Mouse (Mus musculus) heart, adult 18-20 months (tissue): Measurements from ENCODE around the gene Tmem235. TPM values are rescaled to one million over a fixed set of nuclear protein-coding genes. Genes with fewer than 3 reads are reported as not detected.

Source experiments
- DNase-seq, 2 experiments: peaks; one replicate each; pipeline ENCODE4 v3.0.0; 2021 to 2022; ENCODE audit warnings: mixed read lengths in 1 of 2
- total RNA-seq, 2 experiments: library from RNA; stranded (reverse); gene quantifications; 2 replicates each; pipeline ENCODE4 v1.2.3; 2021

Gene Tmem235
- total RNA-seq, 2 experiments from 2014 or later: not detected

DNA sequence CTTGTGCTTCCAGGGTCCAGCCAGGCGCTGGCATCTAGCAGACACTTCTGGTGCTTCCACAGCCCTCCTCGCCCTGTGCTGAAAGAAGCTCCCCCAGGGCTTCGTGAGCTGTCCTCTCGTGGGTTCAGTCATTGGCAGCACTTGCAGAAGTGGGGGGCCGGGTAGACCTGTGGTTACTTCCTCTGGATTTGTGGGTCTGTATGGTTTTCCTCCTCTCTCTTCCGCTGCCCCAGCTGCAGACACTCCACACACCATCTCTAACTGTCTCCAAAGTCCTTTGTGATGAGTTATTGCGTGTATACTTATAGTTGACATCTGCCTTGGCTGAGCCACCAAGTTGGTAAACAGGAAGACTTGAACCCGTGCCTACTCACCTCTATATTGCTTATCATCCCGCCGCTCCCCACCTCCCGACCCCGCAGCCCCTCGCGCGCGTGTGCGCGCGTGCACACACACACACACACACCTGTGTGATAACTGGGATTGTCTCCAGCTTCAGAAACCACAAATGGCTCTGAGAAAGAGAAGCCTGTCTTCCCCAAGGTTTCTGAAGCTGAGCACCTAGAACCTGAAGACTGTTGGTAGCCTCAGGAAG, 31.1 kb downstream of the Tmem235 start:
- DNase-seq: no peak

DNA sequence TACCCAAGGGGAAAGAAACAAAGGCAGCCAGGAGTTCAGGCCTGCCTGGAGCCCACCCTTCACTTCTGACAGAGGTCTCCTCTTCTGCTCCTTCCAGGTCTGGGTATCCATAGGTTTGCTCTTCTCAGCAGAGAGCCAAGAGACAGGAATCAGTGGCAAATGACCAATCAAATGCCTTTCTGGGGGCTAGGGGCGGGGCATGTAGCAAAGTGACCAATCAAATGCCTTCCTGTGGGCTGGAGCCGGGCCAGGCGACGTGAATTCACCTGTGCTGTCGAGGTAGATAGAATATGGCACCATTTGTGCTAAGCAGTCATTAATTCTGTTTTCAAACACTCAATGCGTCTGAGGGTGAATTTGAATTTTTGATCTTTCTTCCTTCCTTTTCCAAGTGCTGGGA, 31.6 kb downstream of the Tmem235 start:
- DNase-seq: no peak

- no peak for DNase-seq
Measured at GRCm38 (mm10) chr11:117894676-117895075, 34.1 kb downstream of the Tmem235 start.

- no peak for DNase-seq
Measured at GRCm38 (mm10) chr11:117896533-117896932, 36.0 kb downstream of the Tmem235 start.

GRCm38 (mm10) chr11:117902282-117902681, 41.7 kb downstream of the Tmem235 start:
- no peak for DNase-seq

DNA sequence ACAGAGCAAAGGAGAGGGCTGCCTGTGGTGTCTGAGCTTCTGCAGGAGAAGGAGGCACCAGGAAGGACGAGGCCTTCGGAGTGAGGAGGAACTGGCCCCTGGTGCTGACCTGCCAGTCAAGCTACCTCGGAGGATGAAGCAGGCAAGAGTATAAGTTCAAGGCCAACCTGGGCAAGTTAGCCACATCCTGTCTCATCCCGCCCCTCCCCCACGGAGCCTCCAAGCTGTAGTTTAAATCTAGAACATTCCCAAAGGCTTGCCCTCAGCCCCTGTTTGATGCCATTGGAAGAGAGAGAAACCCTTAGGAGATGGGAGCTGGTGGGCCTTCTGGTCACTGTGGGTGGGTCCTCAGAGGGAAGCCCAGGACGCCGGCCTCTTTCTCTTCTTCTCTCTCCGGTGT, 43.9 kb downstream of the Tmem235 start:
- no peak for DNase-seq

DNA sequence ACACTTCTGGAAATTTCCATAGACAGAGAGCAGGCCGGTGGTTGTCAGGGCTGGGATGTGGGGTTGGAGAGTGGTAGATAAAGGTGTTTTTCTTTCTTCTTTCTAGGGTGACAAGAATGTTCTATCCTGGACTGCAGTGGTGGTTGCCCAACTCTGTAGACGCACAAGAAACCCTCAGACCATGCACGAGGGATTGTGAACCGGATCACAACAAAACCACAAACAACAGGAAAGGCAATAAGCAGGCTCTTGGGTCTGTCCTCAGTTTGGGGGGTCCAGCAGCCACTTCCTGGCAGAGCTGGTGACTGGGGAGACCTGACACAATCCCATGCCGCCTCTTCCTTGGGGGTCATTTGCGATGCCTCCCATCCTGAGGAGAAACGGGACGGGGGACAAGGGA, 48.8 kb downstream of the Tmem235 start:
- no peak for DNase-seq

GRCm38 (mm10) chr11:117912684-117913352, 52.3 kb downstream of the Tmem235 start:
- peak; percentile 86 to 89 for DNase-seq

- no peak for DNase-seq
Measured at GRCm38 (mm10) chr11:117914531-117914930, 54.0 kb downstream of the Tmem235 start.

Other genes with a start within 250 kb of the Tmem235 start
- gene Tnrc6c, start 206.5 kb upstream of the Tmem235 start, total RNA-seq: 10 to 100 TPM; 28.1 to 32.0 TPM
- gene Tmc8, start 78.7 kb upstream of the Tmem235 start, total RNA-seq: 1 to 10 TPM; 4.6 to 5.6 TPM
- gene Tmc6, start 78.6 kb upstream of the Tmem235 start, total RNA-seq: 10 to 100 TPM; 11.6 to 16.4 TPM
- gene 6030468B19Rik, start 63.1 kb upstream of the Tmem235 start, total RNA-seq: not detected
- 1 to 10 TPM in 1 of 2 experiments, under 1 TPM in 1; 0.87 to 1.4 TPM for gene Gm20708, start 51.1 kb upstream of the Tmem235 start, total RNA-seq
- 100 to 1,000 TPM; 112 TPM for gene Syngr2, start 51.1 kb upstream of the Tmem235 start, total RNA-seq
- 1 to 10 TPM; 3.9 to 5.5 TPM for gene Afmid, start 34.8 kb upstream of the Tmem235 start, total RNA-seq
- gene Tk1, start 34.7 kb upstream of the Tmem235 start, total RNA-seq: 1 to 10 TPM; 1.4 to 1.7 TPM
- under 1 TPM; 0.23 to 0.84 TPM for gene Birc5, start 11.5 kb upstream of the Tmem235 start, total RNA-seq
- gene Tha1, start 12.7 kb downstream of the Tmem235 start, total RNA-seq: 10 to 100 TPM; 10.6 to 10.8 TPM
- 1 to 10 TPM; 3.2 to 3.5 TPM for gene Socs3, start 109.3 kb downstream of the Tmem235 start, total RNA-seq
- 10 to 100 TPM; 17.0 to 18.8 TPM for gene Pgs1, start 125.5 kb downstream of the Tmem235 start, total RNA-seq